Mouse (Mus musculus) spleen, embryonic (tissue): ENCODE data around the gene Padi1.

Source experiments
- CTCF ChIA-PET: fragments of 350-600 bp; sonication (Branson Sonifier 250); formaldehyde crosslinking; loops from one replicate; lab custom pipeline; 2022; lab: Charles Lee

The Padi1 gene

DNA sequence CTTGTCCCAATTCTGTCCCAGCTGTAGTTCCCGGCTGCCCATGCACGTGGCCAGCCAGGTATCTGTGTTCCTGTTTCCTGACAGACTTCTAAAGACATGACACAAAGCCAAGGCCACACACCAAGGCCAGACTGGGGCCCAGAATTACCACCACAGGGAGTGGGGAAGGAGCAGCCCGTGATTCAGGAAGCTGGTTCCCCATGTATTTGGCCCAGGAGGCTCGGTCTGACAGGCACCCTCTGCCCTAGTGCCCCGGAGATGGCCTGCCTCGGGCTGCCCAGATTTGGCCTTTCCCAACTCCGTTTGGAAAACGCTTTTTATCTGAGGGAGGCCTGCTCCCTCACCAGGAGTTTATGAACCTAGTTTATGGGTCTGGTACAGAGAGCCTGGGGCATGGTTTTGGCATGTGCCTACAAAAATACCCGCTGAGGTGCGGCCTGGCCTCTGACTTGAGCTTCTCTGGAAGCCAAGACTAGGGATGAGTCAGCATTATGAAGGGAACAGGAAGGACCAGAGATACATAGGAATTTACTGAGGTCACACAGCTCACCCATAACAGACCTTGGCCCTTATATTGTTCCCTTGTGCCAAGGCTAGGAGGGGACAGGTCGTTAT is 16.6 kb upstream of the Padi1 start:
- CTCF ChIA-PET = interaction anchor here (0.9 kb wide), 1 partner anchor 96 kb away, joined by 7 read pairs; no protein-coding TSS in a partner anchor

DNA sequence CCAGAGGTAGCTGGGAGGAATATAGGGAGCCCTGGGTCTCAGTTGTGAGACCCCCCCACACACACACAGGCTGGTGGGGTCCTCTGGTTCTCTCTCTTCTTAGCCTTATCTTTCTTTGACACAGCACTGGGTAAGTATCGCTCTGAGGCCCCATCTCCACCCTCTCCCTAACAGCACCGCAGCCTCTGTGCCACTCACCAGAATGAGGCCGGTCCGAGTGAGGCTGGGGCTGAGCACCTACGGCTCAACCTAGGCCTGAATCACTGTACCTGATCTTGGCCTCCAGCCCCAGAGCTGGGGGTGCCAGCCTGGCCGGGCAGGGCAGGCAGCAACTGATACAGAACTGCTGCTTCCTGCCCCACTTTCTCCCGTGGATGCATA is 15.2 kb upstream of the Padi1 start:
- CTCF ChIA-PET = no interaction called here

GRCm38 (mm10) chr4:140860125-140860766 is 14.7 kb upstream of the Padi1 start:
- CTCF ChIA-PET = no interaction called here

DNA sequence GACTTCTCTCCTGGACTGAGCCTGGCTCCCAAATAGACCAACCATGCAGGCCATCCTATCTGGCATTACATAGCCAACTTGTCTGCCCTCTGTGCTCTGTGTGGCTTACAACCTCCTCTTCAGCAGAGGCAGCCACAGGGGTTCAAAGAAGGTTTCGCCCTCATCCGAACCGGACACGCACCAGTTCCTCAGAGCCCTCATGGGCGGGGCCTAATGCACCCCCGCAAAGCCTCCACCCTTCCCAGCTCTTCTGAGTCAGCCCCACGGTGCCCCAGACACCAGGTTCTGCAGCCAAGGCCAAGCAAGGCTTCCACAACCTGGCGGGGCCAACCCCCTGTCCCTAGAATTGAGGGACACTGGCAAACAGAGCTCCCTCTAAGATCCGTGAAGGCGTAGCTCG is 13.7 kb upstream of the Padi1 start:
- CTCF ChIA-PET = no interaction called here

GRCm38 (mm10) chr4:140857813-140858212 is 12.2 kb upstream of the Padi1 start:
- CTCF ChIA-PET = no interaction called here

GRCm38 (mm10) chr4:140857041-140857440 is 11.5 kb upstream of the Padi1 start:
- CTCF ChIA-PET = no interaction called here

DNA sequence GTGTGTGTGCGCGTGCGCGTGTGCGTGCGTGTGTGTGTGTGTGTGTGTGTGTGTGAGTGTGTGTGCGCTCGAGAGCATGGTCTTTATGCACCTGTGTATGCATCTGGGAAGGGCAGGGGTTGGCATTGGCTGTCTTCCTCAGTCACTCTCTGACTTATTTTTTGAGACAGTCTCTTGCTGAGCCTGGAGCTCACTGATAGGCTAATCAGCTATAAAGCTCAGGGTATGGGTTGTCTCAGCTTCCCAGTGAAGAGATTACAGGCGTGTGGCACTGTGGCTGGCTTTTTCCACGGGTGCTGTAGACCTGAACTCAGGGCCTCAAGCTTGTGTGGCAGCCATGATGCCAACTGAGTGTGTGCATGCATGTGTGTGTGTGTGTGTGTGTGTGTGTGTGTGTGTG is 9.6 kb upstream of the Padi1 start:
- CTCF ChIA-PET = no interaction called here

GRCm38 (mm10) chr4:140854455-140854864 is 8.9 kb upstream of the Padi1 start:
- CTCF ChIA-PET = no interaction called here

GRCm38 (mm10) chr4:140853626-140854025 is 8.0 kb upstream of the Padi1 start:
- CTCF ChIA-PET = interaction anchor here (0.8 kb wide), 1 partner anchor 10 kb away, joined by 4 read pairs; no protein-coding TSS in a partner anchor

- CTCF ChIA-PET = no interaction called here
Measured at GRCm38 (mm10) chr4:140849310-140849709, 3.7 kb upstream of the Padi1 start.

- CTCF ChIA-PET = no interaction called here
Measured at GRCm38 (mm10) chr4:140844991-140845390, 587 bp downstream of the Padi1 start.

- CTCF ChIA-PET = interaction anchor here (0.7 kb wide), 1 partner anchor 393 kb away, joined by 3 read pairs; no protein-coding TSS in a partner anchor
Measured at GRCm38 (mm10) chr4:140843670-140844280, 1.8 kb downstream of the Padi1 start.

DNA sequence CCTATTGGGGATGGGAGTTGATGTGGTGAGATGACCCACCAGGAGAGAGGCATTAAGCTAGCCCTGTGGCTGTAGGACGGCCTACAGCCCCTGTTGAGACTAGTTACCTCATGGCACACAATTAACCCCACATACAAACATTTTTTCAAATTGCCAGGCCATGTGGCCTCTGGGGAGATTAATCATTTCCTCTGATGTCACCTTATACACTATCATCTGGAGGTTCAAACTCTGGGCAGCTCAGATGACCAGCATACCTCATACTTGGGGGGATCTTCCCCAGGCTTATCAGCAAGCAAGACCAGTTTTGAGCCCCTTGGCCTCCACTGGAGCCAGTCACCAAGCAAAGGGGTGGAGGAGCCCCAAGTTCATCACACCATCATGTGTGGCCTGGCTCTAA is 2.7 kb downstream of the Padi1 start:
- CTCF ChIA-PET = interaction anchor here (0.7 kb wide), 1 partner anchor 394 kb away, joined by 3 read pairs; no protein-coding TSS in a partner anchor

DNA sequence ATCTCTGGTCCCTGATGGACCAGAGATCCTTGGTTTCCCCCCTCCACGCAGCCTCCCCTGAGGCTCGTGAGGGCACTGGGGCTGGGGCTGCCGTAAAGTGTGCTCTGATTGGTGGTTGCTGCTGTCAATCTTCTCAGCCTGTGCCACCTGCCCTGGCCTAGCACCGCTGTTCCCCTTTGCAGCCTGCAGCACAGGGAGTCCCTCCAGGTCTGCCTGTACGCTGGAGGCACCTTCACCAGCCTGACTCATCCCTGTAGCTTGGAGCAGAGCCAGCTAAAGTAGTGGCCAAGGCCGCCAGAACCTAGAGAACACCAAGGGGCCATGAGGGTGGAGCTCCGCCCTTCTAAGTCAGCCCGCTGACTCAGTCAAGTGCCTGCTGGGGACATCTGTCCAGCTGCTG is 7.7 kb downstream of the Padi1 start:
- CTCF ChIA-PET = no interaction called here

- CTCF ChIA-PET = no interaction called here
Measured at GRCm38 (mm10) chr4:140836208-140836866, 9.2 kb downstream of the Padi1 start.

GRCm38 (mm10) chr4:140835682-140836081 is 9.9 kb downstream of the Padi1 start:
- CTCF ChIA-PET = no interaction called here

DNA sequence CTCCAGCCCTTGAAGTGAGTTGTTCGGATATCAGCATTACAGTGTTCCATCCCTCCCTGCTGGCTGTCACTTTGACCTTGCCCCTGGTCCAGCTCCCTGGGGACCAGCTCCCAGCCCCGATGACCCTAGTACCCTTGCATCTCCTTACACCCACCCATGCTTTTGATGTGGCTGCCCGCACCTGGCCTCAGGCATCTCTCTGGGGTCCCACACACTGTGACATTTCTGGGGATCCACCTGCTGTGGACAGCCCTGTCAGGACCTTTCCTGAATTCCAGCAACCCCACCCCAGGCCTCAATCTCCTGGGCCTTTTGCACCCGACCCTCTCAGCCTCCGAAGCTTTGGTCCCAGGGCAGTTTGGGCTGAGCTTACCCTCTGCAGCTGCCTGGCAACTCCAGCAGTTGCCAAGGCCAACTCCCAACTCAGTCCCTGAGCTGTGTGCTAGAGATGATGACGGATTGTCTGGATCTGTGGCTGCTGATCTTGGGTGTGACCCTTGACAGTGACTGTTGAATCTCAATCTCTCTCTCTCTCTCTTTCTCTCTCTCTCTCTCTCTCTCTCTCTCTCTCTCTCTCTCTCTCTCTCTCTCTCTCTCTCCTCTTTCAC is 11.1 kb downstream of the Padi1 start:
- CTCF ChIA-PET = no interaction called here

DNA sequence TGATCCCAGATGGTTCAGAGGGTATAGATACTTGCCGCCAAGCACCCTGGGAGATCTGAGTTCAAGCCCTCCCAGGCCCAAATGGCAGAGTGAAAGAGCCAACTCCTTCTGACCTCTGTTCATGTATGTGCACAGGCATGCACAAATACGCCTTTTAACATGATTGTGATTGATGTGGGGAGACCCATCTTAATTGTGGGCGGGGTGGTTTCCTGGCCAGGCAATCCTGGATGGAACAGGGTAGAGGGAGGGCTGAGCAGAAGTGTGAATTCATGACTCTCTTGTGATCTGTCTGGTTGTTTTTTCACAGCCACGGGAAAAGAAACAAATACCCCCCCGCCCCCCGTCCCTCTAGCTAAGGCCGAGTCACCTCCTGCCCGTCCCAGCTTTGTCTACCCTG is 12.8 kb downstream of the Padi1 start:
- CTCF ChIA-PET = interaction anchor here (0.6 kb wide), 1 partner anchor 138 kb away, joined by 5 read pairs; no protein-coding TSS in a partner anchor

GRCm38 (mm10) chr4:140831808-140832207 is 13.8 kb downstream of the Padi1 start:
- CTCF ChIA-PET = no interaction called here

DNA sequence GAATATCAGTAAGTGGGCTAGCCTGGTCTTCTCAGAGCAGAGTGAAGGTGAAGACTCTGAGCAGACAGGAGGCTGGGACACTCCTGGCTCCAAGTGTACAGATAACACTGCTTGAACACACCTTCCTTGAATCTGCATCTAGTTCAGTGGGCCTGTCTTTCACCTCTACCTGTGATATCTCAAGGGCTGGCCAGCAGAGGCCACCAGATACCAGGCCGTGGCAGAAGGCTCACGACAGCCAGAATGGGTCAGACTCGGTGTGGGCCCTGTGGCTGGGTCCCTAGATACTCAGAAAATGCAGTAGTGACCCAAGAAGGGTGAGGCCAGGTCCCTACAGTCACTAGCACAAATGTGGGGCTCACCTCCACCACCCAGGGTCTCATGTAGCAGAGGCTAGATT is 18.3 kb downstream of the Padi1 start:
- CTCF ChIA-PET = no interaction called here

DNA sequence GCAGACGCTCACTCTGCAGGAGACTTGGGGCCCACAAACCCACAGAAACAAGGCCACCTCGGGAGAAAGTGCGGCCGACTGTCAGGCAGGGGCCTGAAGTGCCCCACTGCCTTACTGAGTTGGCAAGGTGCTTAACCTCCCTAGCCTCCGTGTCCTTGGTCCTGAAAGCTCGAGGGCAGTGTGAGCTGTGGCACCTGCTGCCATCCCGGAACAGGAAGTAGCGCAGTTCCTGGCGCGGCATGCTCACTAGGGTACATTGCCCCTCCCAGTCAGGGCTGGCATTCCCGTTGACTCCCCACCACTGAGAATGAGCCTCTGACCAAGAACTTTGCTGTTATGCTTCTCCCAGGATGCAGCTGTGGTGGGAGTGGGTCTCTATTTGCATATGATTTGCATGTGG is 19.6 kb downstream of the Padi1 start:
- CTCF ChIA-PET = no interaction called here

GRCm38 (mm10) chr4:140821988-140822387 is 23.6 kb downstream of the Padi1 start:
- CTCF ChIA-PET = interaction anchor here (0.7 to 1.3 kb wide), 3 partner anchors 80 to 147 kb away, joined by 3 to 4 read pairs (median 3); no protein-coding TSS in a partner anchor
